1 mouse cellular context compared by ENCODE assay signal in the genomic region with DNA sequence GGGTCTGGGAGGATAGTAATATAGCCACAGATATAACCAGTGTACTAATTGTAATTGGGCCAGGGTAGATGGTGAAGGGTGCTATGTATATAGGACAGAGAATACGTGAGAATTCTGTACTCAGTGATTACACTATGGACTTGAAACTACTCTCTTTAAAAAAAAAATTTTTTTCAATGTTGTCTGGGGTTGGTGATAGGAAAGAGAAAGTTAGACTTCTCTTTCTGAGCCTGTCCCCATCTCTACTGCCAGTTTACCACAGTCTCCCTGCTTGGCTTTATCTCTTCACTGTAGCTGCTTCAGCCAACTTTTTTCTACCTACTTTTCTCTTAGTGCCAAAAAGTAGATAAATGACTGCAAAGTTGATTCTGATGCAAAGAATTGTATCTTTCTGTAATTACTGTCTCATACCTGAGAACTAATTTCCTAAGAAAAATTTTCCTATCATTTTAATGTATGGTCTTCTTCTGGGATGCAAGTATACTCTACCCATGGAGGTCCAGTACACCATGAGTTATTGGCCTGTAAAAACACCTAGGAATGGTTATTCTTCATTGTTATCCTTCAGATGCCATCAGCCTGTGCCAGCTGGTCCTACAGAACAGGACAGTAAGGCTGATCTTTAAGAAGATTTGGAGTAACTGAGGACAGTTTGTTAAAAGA.
A peak's percentile ranks its signal among the peaks of the same experiment; 100 is the strongest.
TF ChIP-seq lines count a peak whose summit lies in the region.

No protein-coding gene starts in this region.

TF ChIP-seq in MEL, 35 proteins besides CTCF, POLR2A, EP300 and RAD21 (continued from another document):
- TF ChIP-seq KAT2A (conservative IDR thresholded peaks at IDR 0.05; ENCODE audit: low read depth, low read length) (0 out of 2 replicates have a peak, but pooled peaks have one; percentile 10), ELF1 (IDR thresholded peaks at IDR 0.05; ENCODE audit: low read depth, low read length) (no peak), ZC3H11A (IDR thresholded peaks at IDR 0.05; ENCODE audit: low read depth, low read length) (no peak), MXI1 (IDR thresholded peaks at IDR 0.05; ENCODE audit: low read depth, low read length) (no peak), TCF12 (IDR thresholded peaks at IDR 0.05; ENCODE audit: low read depth, low read length) (peak; percentile 98), UBTF (IDR thresholded peaks at IDR 0.05; ENCODE audit: borderline replicate concordance, insufficient read depth, low read depth, low read length) (no peak), RCOR1 (IDR thresholded peaks at IDR 0.05; ENCODE audit: low read depth, low read length) (peak; percentile 83), USF1 (IDR thresholded peaks at IDR 0.05; ENCODE audit: low read depth, low read length) (no peak), TBP (IDR thresholded peaks at IDR 0.05; ENCODE audit: low read depth, low read length) (no peak), JUND (IDR thresholded peaks at IDR 0.05; ENCODE audit: low read depth, low read length) (no peak), NELFE (IDR thresholded peaks at IDR 0.05; ENCODE audit: low read depth, low read length) (no peak), MAFK (IDR thresholded peaks at IDR 0.05; ENCODE audit: borderline replicate concordance, low read depth, low read length) (peak; percentile 34; the same call in 1 of the 2 replicates), ETS1 (IDR thresholded peaks at IDR 0.05; ENCODE audit: low read depth, low read length) (peak; percentile 87), ZKSCAN1 (IDR thresholded peaks at IDR 0.05; ENCODE audit: low read depth, low read length) (no peak; the same call in 1 of the 2 replicates)
